Mouse (Mus musculus) layer of hippocampus, adult 9-11 months (tissue): Measurements from ENCODE around the gene Ebf1.

Experiments
- DNase-seq: peaks from one replicate; pipeline ENCODE4 v3.0.0; 2022

Gene Ebf1

DNA sequence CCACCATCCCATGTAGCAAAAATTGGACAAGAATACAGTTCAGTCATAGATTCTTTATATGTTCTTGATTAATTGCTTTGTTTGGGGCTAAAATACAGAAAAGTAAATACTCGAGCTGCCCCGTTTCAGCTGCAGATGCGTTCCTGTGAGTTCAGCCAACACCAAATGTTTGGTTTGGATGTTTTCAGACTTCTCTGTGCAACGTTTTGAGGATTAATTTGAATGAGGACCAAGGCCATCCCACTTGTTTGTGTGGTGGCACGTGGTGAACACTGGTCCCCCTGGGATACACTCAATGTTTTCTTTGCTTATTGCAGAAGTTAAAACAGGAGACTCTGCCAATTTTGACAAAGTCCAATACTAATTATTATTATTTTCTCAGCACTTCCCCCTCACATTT, 289.3 kb downstream of the Ebf1 start:
- DNase-seq = no peak

DNA sequence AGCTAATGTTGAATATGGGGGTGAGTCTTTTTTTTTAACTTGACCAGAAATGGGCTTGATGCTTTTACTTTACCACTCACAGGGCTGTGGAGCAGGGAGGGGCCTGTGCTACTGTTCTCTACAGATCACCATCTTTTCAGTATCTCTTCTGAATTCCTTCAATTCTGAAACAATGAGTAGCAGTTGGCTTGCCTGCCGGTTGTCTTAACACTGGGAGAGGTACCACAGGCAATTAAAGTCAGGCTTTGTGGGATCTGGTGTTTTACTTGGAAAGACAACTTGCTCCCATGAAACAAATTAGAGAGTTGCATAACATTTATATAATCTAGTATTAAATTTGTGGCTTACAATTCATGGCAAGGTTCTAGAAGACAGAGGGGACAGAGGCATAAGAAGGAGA, 294.6 kb downstream of the Ebf1 start:
- no peak for DNase-seq

- no peak for DNase-seq
Observed at GRCm38 (mm10) chr11:44913806-44914205, 296.7 kb downstream of the Ebf1 start.

GRCm38 (mm10) chr11:44917059-44917458, 299.9 kb downstream of the Ebf1 start:
- DNase-seq = no peak

DNA sequence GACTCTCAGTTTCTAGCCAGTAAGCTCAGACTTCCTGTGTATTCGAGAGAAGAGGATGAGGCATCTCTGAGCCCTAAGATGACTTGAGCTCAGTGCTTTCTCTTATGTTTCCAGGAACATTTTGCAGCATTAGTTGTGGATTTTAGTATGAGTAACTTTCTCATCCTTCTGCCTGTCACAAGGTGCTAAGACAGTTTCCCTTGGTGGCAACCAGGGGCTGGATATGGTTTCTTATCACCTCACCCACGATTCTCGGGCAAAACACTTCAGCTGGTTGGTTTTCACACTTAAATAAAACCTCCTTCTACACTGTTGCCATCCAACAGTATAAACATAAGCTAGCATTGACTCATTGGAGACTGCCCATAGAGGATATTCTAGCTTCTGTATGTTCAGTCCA, 306.0 kb downstream of the Ebf1 start:
- no peak for DNase-seq

DNA sequence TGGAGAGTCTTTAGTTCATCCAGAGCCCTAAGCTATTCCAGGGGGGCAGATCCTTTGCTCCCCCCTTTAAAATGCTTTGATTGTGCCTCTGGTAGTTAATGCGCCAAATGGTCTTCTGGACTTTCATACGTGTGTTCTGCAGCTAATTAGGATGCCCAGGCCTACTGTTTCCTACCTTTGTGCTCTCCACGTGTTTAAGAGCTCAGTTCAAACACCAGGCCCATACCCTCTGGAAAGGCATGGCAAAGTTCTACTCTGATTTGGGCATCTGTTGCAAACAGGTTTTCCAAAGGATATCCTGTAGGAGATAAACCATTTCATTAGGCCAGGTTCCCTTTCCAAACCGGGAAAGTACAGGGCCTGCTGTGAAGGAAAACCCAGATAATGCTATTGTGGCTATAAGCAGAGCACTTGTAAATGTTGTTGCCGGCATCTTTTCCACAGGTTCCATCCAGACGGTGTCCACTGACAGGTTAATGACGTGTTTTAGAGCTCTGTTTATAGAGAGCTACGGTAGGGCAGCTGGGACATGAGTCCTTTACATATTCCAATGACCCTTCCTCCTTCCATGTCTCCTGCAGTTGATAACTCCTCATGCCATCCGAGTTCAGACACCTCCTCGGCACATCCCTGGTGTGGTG, 306.9 kb downstream of the Ebf1 start:
- no peak for DNase-seq

GRCm38 (mm10) chr11:44924896-44925295, 307.8 kb downstream of the Ebf1 start:
- DNase-seq = no peak

GRCm38 (mm10) chr11:44925806-44926525, 308.8 kb downstream of the Ebf1 start:
- DNase-seq = no peak

DNA sequence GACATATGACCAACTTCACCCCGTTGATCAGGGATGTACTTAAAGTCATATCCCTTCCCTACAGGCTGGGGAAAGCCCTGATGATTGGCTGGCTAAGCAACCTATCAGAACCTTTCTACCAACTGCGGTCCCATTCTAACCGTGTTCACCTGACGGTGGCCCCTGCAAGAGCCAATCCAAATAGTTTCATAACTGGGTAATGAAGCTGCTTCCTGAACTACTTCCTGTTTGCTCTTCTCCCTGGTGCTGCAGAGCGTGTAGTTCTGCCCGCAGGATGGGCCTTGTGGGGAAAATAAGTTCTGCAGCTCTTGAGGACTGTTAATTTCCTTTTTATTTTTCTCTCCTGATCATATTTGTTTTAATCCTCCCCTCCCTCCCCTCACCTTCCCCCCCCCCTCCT, 311.3 kb downstream of the Ebf1 start:
- no peak for DNase-seq

DNA sequence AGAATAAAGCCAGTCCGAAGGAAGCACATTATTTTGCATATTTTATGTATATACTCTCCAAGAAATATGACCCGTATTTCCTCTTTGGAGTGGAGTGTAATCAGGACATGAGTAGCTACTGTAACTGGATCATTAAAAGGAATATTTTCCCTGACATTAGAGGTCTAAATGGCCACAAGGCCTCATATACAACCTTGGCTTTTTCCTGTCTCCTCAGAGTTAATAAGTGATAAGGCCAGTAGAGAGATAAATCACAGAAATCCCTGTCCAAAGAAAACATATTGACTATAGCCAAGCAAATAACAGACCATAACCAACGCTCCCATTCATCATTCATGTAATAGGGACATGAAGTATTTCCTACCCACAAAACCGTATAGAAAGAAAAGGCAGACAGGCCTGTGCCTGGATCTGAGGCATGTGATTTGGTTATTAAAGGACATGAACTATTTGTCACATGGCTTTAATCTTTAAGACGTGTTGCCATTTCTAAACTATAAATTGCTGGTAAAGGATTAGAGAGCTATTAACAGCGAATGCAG, 315.9 kb downstream of the Ebf1 start:
- no peak for DNase-seq

DNA sequence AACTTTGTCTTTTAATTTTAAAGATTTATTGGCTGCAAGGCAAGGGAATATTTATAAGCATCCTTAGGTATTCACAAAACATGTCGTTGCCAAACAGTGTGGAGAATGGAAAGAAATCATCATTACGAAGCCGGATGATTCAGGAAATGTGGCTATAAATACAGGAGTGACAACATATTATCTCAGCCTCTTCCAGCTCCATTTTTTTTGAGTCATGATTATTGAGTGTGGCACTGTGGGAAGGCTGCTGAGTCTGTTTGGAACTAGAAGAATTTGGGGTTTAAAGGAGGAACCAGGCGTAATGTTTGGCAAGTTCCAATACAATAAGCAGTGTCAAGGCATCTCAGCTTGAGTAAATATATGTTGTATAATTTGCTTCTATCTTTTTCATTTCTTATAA, 326.7 kb downstream of the Ebf1 start:
- DNase-seq = no peak

DNA sequence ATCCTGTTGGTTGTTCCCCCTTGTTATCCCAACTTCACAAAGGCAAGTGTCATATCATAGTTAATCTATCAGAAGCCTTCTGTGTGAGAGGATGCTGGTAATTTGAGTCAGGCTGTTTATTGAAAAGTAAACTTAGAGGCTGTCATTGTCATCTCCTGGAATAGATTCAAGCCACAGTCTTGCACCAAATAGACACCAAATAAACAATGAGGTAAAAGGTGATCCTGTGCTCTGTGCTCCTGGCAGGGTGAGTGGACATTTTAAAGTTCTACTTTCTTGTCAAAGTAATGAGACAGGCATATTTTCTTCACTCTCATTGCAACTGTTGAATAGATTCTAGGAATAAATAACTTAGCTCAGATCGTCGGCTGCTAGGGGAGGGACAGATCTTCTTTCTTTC, 327.3 kb downstream of the Ebf1 start:
- DNase-seq = no peak

- no peak for DNase-seq
Observed at GRCm38 (mm10) chr11:44946618-44947017, 329.5 kb downstream of the Ebf1 start.

- DNase-seq = no peak
Observed at GRCm38 (mm10) chr11:44948541-44948940, 331.4 kb downstream of the Ebf1 start.

DNA sequence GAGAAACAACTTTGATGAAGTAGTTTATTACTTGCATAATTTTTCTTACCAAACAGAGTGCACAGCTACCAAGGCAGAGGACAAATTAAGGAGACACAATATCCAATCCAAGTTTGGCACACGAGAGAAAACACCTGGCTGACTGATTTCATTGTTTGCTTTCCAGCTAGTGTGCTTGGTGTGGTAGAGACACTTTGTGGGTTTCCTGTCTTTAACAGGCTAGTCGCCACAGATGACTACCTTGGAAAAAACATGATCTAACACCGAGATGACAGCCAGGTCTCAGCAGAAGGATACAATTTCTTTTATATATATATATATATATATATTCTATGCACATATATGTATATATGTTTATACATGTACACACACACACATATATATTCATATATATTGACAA, 332.0 kb downstream of the Ebf1 start:
- DNase-seq = no peak

- no peak for DNase-seq
Observed at GRCm38 (mm10) chr11:44950319-44950718, 333.2 kb downstream of the Ebf1 start.

GRCm38 (mm10) chr11:44951506-44951905, 334.4 kb downstream of the Ebf1 start:
- no peak for DNase-seq

DNA sequence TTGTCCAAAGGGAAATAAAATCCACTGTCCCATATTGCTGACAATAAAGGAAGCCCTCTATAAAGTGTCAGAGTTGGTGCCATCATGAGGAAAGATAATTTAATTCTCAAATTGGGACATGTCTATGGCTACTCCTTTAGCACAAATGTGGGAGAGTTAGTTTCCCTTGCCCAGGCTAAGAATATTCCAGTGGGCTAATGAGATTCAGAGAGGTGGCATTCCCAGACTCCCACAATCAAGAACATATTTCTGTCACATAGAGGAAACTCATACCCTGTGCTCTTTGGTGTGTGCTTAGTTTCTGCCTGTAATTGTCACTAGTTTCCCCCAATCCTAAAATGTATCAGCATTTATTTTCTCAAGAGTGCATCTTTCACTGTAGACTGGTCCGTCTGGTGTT, 336.2 kb downstream of the Ebf1 start:
- DNase-seq = no peak

- no peak for DNase-seq
Observed at GRCm38 (mm10) chr11:44953863-44954262, 336.7 kb downstream of the Ebf1 start.

GRCm38 (mm10) chr11:44954362-44954761, 337.2 kb downstream of the Ebf1 start:
- no peak for DNase-seq

DNA sequence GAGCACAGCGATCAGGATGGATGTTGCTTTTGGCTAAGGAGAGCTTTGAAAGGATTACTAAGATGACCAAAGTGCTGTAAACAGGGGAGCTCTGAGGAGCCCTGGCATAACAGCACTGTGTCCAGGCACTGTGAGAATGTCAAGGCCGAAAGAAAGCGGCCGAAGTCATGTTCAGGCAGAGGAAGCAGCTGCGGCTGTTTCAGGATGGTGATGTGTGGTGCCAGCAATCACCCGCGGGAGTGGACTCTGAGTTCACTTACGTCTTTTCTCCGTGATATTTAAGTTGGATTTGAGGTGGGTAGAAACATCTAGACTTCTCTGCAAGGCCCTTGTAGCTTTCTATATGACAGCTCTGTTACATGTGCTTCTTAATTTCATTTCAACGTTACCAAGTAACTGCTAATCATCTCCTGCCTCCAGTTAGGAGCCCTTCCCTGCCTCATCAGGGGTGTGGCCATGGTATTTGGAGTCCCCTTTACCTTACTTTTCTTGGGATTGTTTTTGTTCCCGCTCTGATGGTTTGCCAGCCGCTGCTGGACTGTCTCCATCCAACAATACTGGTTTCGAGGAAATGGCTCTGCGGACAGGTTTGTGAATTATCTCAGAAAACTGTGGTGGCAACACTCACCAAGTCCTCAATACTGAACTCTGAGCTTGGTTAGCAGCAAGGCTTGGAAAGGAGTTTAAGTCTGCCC, 345.8 kb downstream of the Ebf1 start:
- DNase-seq = no peak

- DNase-seq = no peak
Observed at GRCm38 (mm10) chr11:44969011-44969410, 351.9 kb downstream of the Ebf1 start.

DNA sequence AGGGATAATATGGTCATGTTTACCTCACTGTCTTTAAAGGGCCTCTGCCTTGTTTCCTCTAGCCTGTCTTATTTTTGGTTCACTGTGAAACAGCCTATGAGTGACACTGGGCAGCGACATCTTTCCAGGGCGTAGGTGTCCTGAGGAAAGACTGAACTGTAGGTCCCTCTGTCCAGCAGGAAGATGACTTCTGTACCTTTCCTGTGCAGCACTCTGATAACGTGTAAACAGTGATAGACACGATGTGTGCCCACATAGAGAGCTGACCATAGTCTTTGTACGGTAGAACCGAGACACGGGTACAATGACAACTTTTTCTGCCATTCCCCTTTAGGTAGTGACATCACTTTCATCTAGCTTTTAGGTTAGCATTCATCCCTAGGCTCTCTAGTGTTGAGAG, 357.2 kb downstream of the Ebf1 start:
- no peak for DNase-seq

GRCm38 (mm10) chr11:44975151-44975550, 358.0 kb downstream of the Ebf1 start:
- DNase-seq = no peak
